Mouse (Mus musculus) MEL (cell line): Measurements from ENCODE around the gene Cd300c. TPM values are rescaled to one million over a fixed set of nuclear protein-coding genes. Genes with fewer than 3 reads are reported as not detected.

Source experiments
- DNase-seq: peaks from one replicate; pipeline ENCODE4 v3.0.0; 2011; ENCODE audit warnings: low read depth, low spot score
- H3K27ac ChIP-seq: 2 replicates; pipeline ENCODE4 v1.5.1; 2012; ENCODE audit warnings: low read depth, mild to moderate bottlenecking, control low read depth, low read length, moderate library complexity; ENCODE audit not compliant: control insufficient read depth
- H3K27me3 ChIP-seq, 2 experiments: fragments of 150-350 bp in 1 of 2; sonication (generic) in 1 of 2; 2 replicates each; pipeline ENCODE4 v1.6.1; 2012; ENCODE audit warnings: low read length in 2 of 2, mild to moderate bottlenecking in 2 of 2, improper control_type of control experiment in 1 of 2, moderate library complexity in 1 of 2; ENCODE audit not compliant: insufficient read depth in 2 of 2, control insufficient read depth in 1 of 2
- H3K36me3 ChIP-seq, 2 experiments: 2 replicates each; pipeline ENCODE4 v1.6.1; 2012 to 2014; ENCODE audit warnings: low read length in 2 of 2, improper control_type of control experiment in 1 of 2, inconsistent platforms in 1 of 2, mild to moderate bottlenecking in 1 of 2; ENCODE audit not compliant: insufficient read depth in 2 of 2, control insufficient read depth in 1 of 2
- H3K4me1 ChIP-seq, 2 experiments: fragments of 150-350 bp in 1 of 2; sonication (generic) in 1 of 2; 2 replicates each; pipeline ENCODE4 v1.6.1; 2012; ENCODE audit warnings: low read length in 2 of 2, improper control_type of control experiment in 1 of 2, mild to moderate bottlenecking in 1 of 2; ENCODE audit not compliant: insufficient read depth in 2 of 2, control insufficient read depth in 1 of 2
- H3K4me3 ChIP-seq, 2 experiments: fragments of 150-350 bp in 1 of 2; sonication (generic) in 1 of 2; 2 replicates each; pipeline ENCODE4 v1.5.1; 2012; ENCODE audit warnings: low read depth in 2 of 2, low read length in 2 of 2, mild to moderate bottlenecking in 2 of 2, moderate library complexity in 2 of 2, control low read depth in 1 of 2, improper control_type of control experiment in 1 of 2; ENCODE audit not compliant: control insufficient read depth in 1 of 2, insufficient read depth in 1 of 2
- H3K79me2 ChIP-seq: 2 replicates; pipeline ENCODE4 v1.6.1; 2012; ENCODE audit warnings: mild to moderate bottlenecking, low read length, moderate library complexity; ENCODE audit not compliant: control insufficient read depth, poor library complexity, insufficient read depth
- H3K9ac ChIP-seq: 2 replicates; pipeline ENCODE4 v1.6.1; 2012; ENCODE audit warnings: low read depth, mild to moderate bottlenecking, control low read depth, low read length, moderate library complexity; ENCODE audit not compliant: control insufficient read depth, poor library complexity, severe bottlenecking
- H3K9me3 ChIP-seq: fragments of 150-350 bp; sonication (generic); replicated peaks from 2 replicates; pipeline ENCODE4 v1.6.1; 2012; ENCODE audit warnings: mild to moderate bottlenecking, low read length, improper control_type of control experiment, moderate library complexity; ENCODE audit not compliant: insufficient read depth
- CHD1 ChIP-seq: IDR thresholded peaks from 2 replicates; pipeline ENCODE4 v1.6.1; 2012; ENCODE audit warnings: low read depth, mild to moderate bottlenecking, inconsistent platforms, low read length, improper control_type of control experiment
- CHD2 ChIP-seq: IDR thresholded peaks from 2 replicates; pipeline ENCODE4 v1.6.1; 2011; ENCODE audit warnings: low read length, improper control_type of control experiment
- CTCF ChIP-seq, 3 experiments: IDR thresholded peaks in 2 of 3; conservative IDR thresholded peaks in 1 of 3; 2 replicates each; pipeline ENCODE4 v1.5.1; 2011 to 2012; ENCODE audit warnings: low read length in 3 of 3, low read depth in 2 of 3, mild to moderate bottlenecking in 2 of 3, improper control_type of control experiment in 1 of 3, inconsistent platforms in 1 of 3, mixed read lengths in 1 of 3, moderate library complexity in 1 of 3; ENCODE audit not compliant: control insufficient read depth in 1 of 3, insufficient read depth in 1 of 3, poor library complexity in 1 of 3, severe bottlenecking in 1 of 3
- EP300 ChIP-seq, 2 experiments: IDR thresholded peaks; 2 replicates each; pipeline ENCODE4 v1.6.1; 2011; ENCODE audit warnings: improper control_type of control experiment in 2 of 2, low read length in 2 of 2, low read depth in 1 of 2, mild to moderate bottlenecking in 1 of 2
- ETS1 ChIP-seq: IDR thresholded peaks from 2 replicates; pipeline ENCODE4 v1.6.1; 2012; ENCODE audit warnings: low read depth, mild to moderate bottlenecking, inconsistent platforms, low read length, improper control_type of control experiment, moderate library complexity
- GABPA ChIP-seq: IDR thresholded peaks from 2 replicates; pipeline ENCODE4 v1.6.1; 2012; ENCODE audit warnings: low read depth, mild to moderate bottlenecking, inconsistent platforms, low read length, improper control_type of control experiment, moderate library complexity
- GATA1 ChIP-seq: IDR thresholded peaks from 2 replicates; pipeline ENCODE4 v1.6.1; 2011; ENCODE audit warnings: low read depth, low read length, improper control_type of control experiment
- KAT2A ChIP-seq: conservative IDR thresholded peaks from 2 replicates; pipeline ENCODE4 v1.6.1; 2012; ENCODE audit warnings: low read depth, low read length, improper control_type of control experiment, inconsistent platforms
- MXI1 ChIP-seq: IDR thresholded peaks from 2 replicates; pipeline ENCODE4 v1.6.1; 2011; ENCODE audit warnings: mild to moderate bottlenecking, low read depth, low read length, improper control_type of control experiment
- MYC ChIP-seq: IDR thresholded peaks from 2 replicates; pipeline ENCODE4 v1.6.1; 2011; ENCODE audit warnings: low read depth, mild to moderate bottlenecking, low read length, improper control_type of control experiment, moderate library complexity
- NELFE ChIP-seq: IDR thresholded peaks from 2 replicates; pipeline ENCODE4 v1.6.1; 2011; ENCODE audit warnings: low read depth, low read length, improper control_type of control experiment
- POLR2AphosphoS2 ChIP-seq: IDR thresholded peaks from 2 replicates; pipeline ENCODE4 v1.6.1; 2011; ENCODE audit warnings: low read length, improper control_type of control experiment
- RAD21 ChIP-seq: IDR thresholded peaks from 2 replicates; pipeline ENCODE4 v1.6.1; 2011; ENCODE audit warnings: mild to moderate bottlenecking, low read depth, low read length, improper control_type of control experiment
- SIN3A ChIP-seq: IDR thresholded peaks from 2 replicates; pipeline ENCODE4 v1.6.1; 2012; ENCODE audit warnings: low read length, improper control_type of control experiment, inconsistent platforms
- SMC3 ChIP-seq: IDR thresholded peaks from 2 replicates; pipeline ENCODE4 v1.6.1; 2011; ENCODE audit warnings: low read depth, low read length, improper control_type of control experiment
- TBP ChIP-seq: IDR thresholded peaks from 2 replicates; pipeline ENCODE4 v1.8.0; 2011; ENCODE audit warnings: low read depth, low read length, improper control_type of control experiment
- TCF12 ChIP-seq: IDR thresholded peaks from 2 replicates; pipeline ENCODE4 v1.6.1; 2014; ENCODE audit warnings: low read depth, mild to moderate bottlenecking, inconsistent platforms, low read length, improper control_type of control experiment, moderate library complexity
- UBTF ChIP-seq: IDR thresholded peaks from 2 replicates; pipeline ENCODE4 v1.6.1; 2012; ENCODE audit warnings: low read depth, mild to moderate bottlenecking, inconsistent platforms, low read length, improper control_type of control experiment, moderate library complexity, borderline replicate concordance; ENCODE audit not compliant: insufficient read depth
- USF2 ChIP-seq, 2 experiments: IDR thresholded peaks; 2 replicates each; pipeline ENCODE4 v1.6.1; 2011 to 2012; ENCODE audit warnings: improper control_type of control experiment in 2 of 2, low read length in 2 of 2, borderline replicate concordance in 1 of 2, inconsistent platforms in 1 of 2, low read depth in 1 of 2, mild to moderate bottlenecking in 1 of 2; ENCODE audit not compliant: insufficient read depth in 1 of 2
- ZKSCAN1 ChIP-seq: IDR thresholded peaks from 2 replicates; pipeline ENCODE4 v1.6.1; 2012; ENCODE audit warnings: low read depth, mild to moderate bottlenecking, inconsistent platforms, low read length, improper control_type of control experiment, moderate library complexity
- ZNF384 ChIP-seq: IDR thresholded peaks from 2 replicates; pipeline ENCODE4 v1.6.1; 2012; ENCODE audit warnings: low read depth, mild to moderate bottlenecking, inconsistent platforms, low read length, improper control_type of control experiment
- polyA plus RNA-seq, 2 experiments: library from polyadenylated mRNA; stranded (reverse) in 1 of 2; unstranded in 1 of 2; fragments of >175 nt in 1 of 2; fragments of >200 nt in 1 of 2; gene quantifications; 2 replicates each; pipeline versions ENCODE4 v1.2.1 to v1.2.4; 2012; ENCODE audit warnings: low replicate concordance in 2 of 2, low read depth in 1 of 2; ENCODE audit not compliant: insufficient read length in 2 of 2, insufficient read depth in 1 of 2, missing spikeins in 1 of 2
- total RNA-seq: library from RNA; depleted of rRNA; stranded (reverse); fragments of 300-350 nt; gene quantifications from 2 replicates; pipeline ENCODE4 v1.2.3, GENCODE M21; 2012

Cd300c gene
- total and polyA plus RNA-seq, 3 experiments, result not detected

GRCm38 (mm10) chr11:114917120-114917519 is 51.8 kb downstream of the Cd300c start:
- H3K27ac ChIP-seq, result no peak overlapping the region
- no peak overlapping the region for H3K9ac ChIP-seq
- 0 out of 2 replicates have a peak, but pooled peaks cover 2% of the 10 kb centered on the region for H3K9me3 ChIP-seq
- H3K4me1 ChIP-seq, result no peaks in the 10 kb centered on the region
- no peak overlapping the region for H3K4me3 ChIP-seq
- H3K36me3 ChIP-seq, result no peaks in the 10 kb centered on the region
- DNase-seq, result no peak
- H3K27me3 ChIP-seq, result no peaks in the 10 kb centered on the region
- no peak for TF ChIP-seq ZKSCAN1
- TF ChIP-seq SMC3, result no peak
- TF ChIP-seq EP300 (IDR thresholded peaks at IDR 0.05; ENCODE audit: low read depth in 1 of 2, low read length in 2 of 2), result no peak
- TF ChIP-seq MYC, result no peak
- TF ChIP-seq MXI1, result no peak
- no peak for TF ChIP-seq ETS1
- TF ChIP-seq GATA1, result no peak
- no peak for TF ChIP-seq CHD1
- TF ChIP-seq RAD21, result no peak
- no peak for TF ChIP-seq POLR2AphosphoS2
- TF ChIP-seq CTCF (IDR thresholded peaks at IDR 0.05 in 2 of 3, conservative IDR thresholded peaks at IDR 0.05 in 1 of 3; ENCODE audit: control insufficient read depth in 1 of 3, insufficient read depth in 1 of 3, low read depth in 2 of 3, low read length in 3 of 3, poor library complexity in 1 of 3, severe bottlenecking in 1 of 3), result no peak
- H3K79me2 ChIP-seq, result no peaks in the 10 kb centered on the region

- H3K4me3 ChIP-seq, result no peak overlapping the region
- no peak for TF ChIP-seq ZNF384
- no peak for TF ChIP-seq UBTF
- no peak for TF ChIP-seq TCF12
- TF ChIP-seq USF2 (IDR thresholded peaks at IDR 0.05; ENCODE audit: borderline replicate concordance in 1 of 2, insufficient read depth in 1 of 2, low read depth in 1 of 2, low read length in 2 of 2), result no peak
- TF ChIP-seq CHD2, result no peak
- no peak for TF ChIP-seq TBP
- TF ChIP-seq ETS1, result no peak
- TF ChIP-seq SIN3A, result no peak
- TF ChIP-seq NELFE, result no peak
- TF ChIP-seq GATA1, result no peak
- TF ChIP-seq KAT2A, result no peak
- no peak for TF ChIP-seq GABPA
- H3K36me3 ChIP-seq, result no peaks in the 10 kb centered on the region
- no peak overlapping the region for H3K9ac ChIP-seq
- H3K27ac ChIP-seq, result no peak overlapping the region
- H3K4me1 ChIP-seq, result no peaks in the 10 kb centered on the region
- DNase-seq, result no peak
- no peaks in the 10 kb centered on the region for H3K27me3 ChIP-seq
- 0 out of 2 replicates have a peak, but pooled peaks cover 2% of the 10 kb centered on the region for H3K9me3 ChIP-seq
- H3K79me2 ChIP-seq, result no peaks in the 10 kb centered on the region
Measured at GRCm38 (mm10) chr11:114914978-114915377, 54.0 kb downstream of the Cd300c start.
